Mouse (Mus musculus) large intestine, adult 2 months (tissue): ENCODE measurements around the gene Rap1b. TPM values are rescaled to one million over a fixed set of nuclear protein-coding genes. Genes with fewer than 3 reads are reported as not detected.

Source experiments
- polyA plus RNA-seq: library from polyadenylated mRNA; depleted of rRNA; stranded (reverse); fragments of >200 nt; gene quantifications from 2 replicates; pipeline ENCODE4 v1.2.3, GENCODE M21; 2012; rRNA removed

The Rap1b gene
- polyA plus RNA-seq, 1 experiment = 27.1 TPM

Other genes with a start within 250 kb of the Rap1b start
- 10.5 and 11.8 TPM in 2 replicates for gene Cpm, start 216.5 kb downstream of the Rap1b start, polyA plus RNA-seq
- 11.2 and 25.9 TPM in 2 replicates for gene Mdm2, start 135.3 kb downstream of the Rap1b start, polyA plus RNA-seq
- gene Slc35e3, start 99.7 kb downstream of the Rap1b start, polyA plus RNA-seq = 3.3 and 4.8 TPM in 2 replicates
- gene Nup107, start 53.3 kb downstream of the Rap1b start, polyA plus RNA-seq = 7.2 and 8.3 TPM in 2 replicates